Mouse (Mus musculus): ENCODE results near the gene Hs6st1. TPM values are rescaled to one million over a fixed set of nuclear protein-coding genes. Genes with fewer than 3 reads are reported as not detected.
A peak's percentile ranks its signal among the peaks of the same experiment; 100 is the strongest.

Hs6st1 gene
- polyA plus RNA-seq, 1 experiment from 2014 or later = 4.9 TPM

GRCm38 (mm10) chr1:36067201-36067600 lies 999 bp upstream of the Hs6st1 start:
- peak; percentile 11 for DNase-seq (ENCODE audit: low spot score)
- peaks cover 88% of the 10 kb centered on the region for H3K4me1 ChIP-seq
- peaks cover 12% of the 10 kb centered on the region for H3K36me3 ChIP-seq
- H3K9me3 ChIP-seq (replicated peaks) = no peaks in the 10 kb centered on the region
- WGBS = 65% methylated on average over 4 of the region's 4 CpGs
- H3K4me3 ChIP-seq = no peak overlapping the region
- peak overlapping the region; percentile 50; the same call in 1 of the 2 replicates for H3K27ac ChIP-seq (replicated peaks)
- peaks cover 21% of the 10 kb centered on the region for H3K27me3 ChIP-seq (ENCODE audit: low read depth, poor library complexity, severe bottlenecking)

- no peak for DNase-seq (ENCODE audit: low spot score)
- H3K4me1 ChIP-seq = peaks cover 88% of the 10 kb centered on the region
- H3K4me3 ChIP-seq = peak overlapping the region; percentile 83
- H3K36me3 ChIP-seq = peaks cover 16% of the 10 kb centered on the region
- H3K9me3 ChIP-seq (replicated peaks) = no peaks in the 10 kb centered on the region
- peak overlapping the region; percentile 90 for H3K27ac ChIP-seq (replicated peaks)
- peaks cover 21% of the 10 kb centered on the region for H3K27me3 ChIP-seq (ENCODE audit: low read depth, poor library complexity, severe bottlenecking)
- 21% methylated on average over 12 of the region's 12 CpGs for WGBS
Observed at GRCm38 (mm10) chr1:36067611-36068010, 589 bp upstream of the Hs6st1 start.

GRCm38 (mm10) chr1:36068531-36069120 lies 426 bp downstream of the Hs6st1 start:
- under 1% methylated on average over 76 of the region's 76 CpGs for WGBS

GRCm38 (mm10) chr1:36069291-36069771 lies 1.1 kb downstream of the Hs6st1 start:
- peaks cover 86% of the 10 kb centered on the region for H3K4me1 ChIP-seq

More at GRCm38 (mm10) chr1:36068531-36069120, 426 bp downstream of the Hs6st1 start:
- H3K4me1 ChIP-seq = peaks cover 88% of the 10 kb centered on the region
- H3K4me3 ChIP-seq = peak overlapping the region; percentile 83
- peak; percentile 62 for DNase-seq (ENCODE audit: low spot score)
- H3K9me3 ChIP-seq (replicated peaks) = no peaks in the 10 kb centered on the region
- H3K27ac ChIP-seq (replicated peaks) = peak overlapping the region; percentile 90
- H3K27me3 ChIP-seq (ENCODE audit: low read depth, poor library complexity, severe bottlenecking) = peaks cover 21% of the 10 kb centered on the region
- peaks cover 25% of the 10 kb centered on the region for H3K36me3 ChIP-seq

GRCm38 (mm10) chr1:36070190-36070589 lies 2.0 kb downstream of the Hs6st1 start:
- no peak for DNase-seq (ENCODE audit: low spot score)
- H3K4me1 ChIP-seq = peaks cover 85% of the 10 kb centered on the region
- H3K27ac ChIP-seq (replicated peaks) = peak overlapping the region; percentile 90
- peaks cover 39% of the 10 kb centered on the region for H3K36me3 ChIP-seq
- H3K4me3 ChIP-seq = peak overlapping the region; percentile 83
- H3K27me3 ChIP-seq (ENCODE audit: low read depth, poor library complexity, severe bottlenecking) = peaks cover 21% of the 10 kb centered on the region
- no peaks in the 10 kb centered on the region for H3K9me3 ChIP-seq (replicated peaks)
- WGBS = 57% methylated on average over 6 of the region's 6 CpGs

More at GRCm38 (mm10) chr1:36069291-36069771, 1.1 kb downstream of the Hs6st1 start:
- peaks cover 21% of the 10 kb centered on the region for H3K27me3 ChIP-seq (ENCODE audit: low read depth, poor library complexity, severe bottlenecking)
- peak; percentile 21 for DNase-seq (ENCODE audit: low spot score)
- no peaks in the 10 kb centered on the region for H3K9me3 ChIP-seq (replicated peaks)
- H3K36me3 ChIP-seq = peaks cover 30% of the 10 kb centered on the region
- WGBS = 2% methylated on average over 13 of the region's 13 CpGs
- H3K4me3 ChIP-seq = peak overlapping the region; percentile 83
- peak overlapping the region; percentile 90 for H3K27ac ChIP-seq (replicated peaks)

GRCm38 (mm10) chr1:36070740-36071139 lies 2.5 kb downstream of the Hs6st1 start:
- DNase-seq (ENCODE audit: low spot score) = no peak
- 48% methylated on average over 3 of the region's 3 CpGs for WGBS

GRCm38 (mm10) chr1:36071176-36071575 lies 3.0 kb downstream of the Hs6st1 start:
- no peak for DNase-seq (ENCODE audit: low spot score)
- no peak overlapping the region for H3K27ac ChIP-seq (replicated peaks)
- H3K36me3 ChIP-seq = peaks cover 49% of the 10 kb centered on the region
- H3K4me1 ChIP-seq = peaks cover 85% of the 10 kb centered on the region
- peak overlapping the region; percentile 83 for H3K4me3 ChIP-seq
- 85% methylated on average over 7 of the region's 7 CpGs for WGBS
- no peaks in the 10 kb centered on the region for H3K9me3 ChIP-seq (replicated peaks)
- H3K27me3 ChIP-seq (ENCODE audit: low read depth, poor library complexity, severe bottlenecking) = peaks cover 15% of the 10 kb centered on the region

More at GRCm38 (mm10) chr1:36070740-36071139, 2.5 kb downstream of the Hs6st1 start:
- peak overlapping the region; percentile 90 for H3K27ac ChIP-seq (replicated peaks)
- peaks cover 45% of the 10 kb centered on the region for H3K36me3 ChIP-seq
- H3K4me3 ChIP-seq = peak overlapping the region; percentile 83
- no peaks in the 10 kb centered on the region for H3K9me3 ChIP-seq (replicated peaks)
- peaks cover 19% of the 10 kb centered on the region for H3K27me3 ChIP-seq (ENCODE audit: low read depth, poor library complexity, severe bottlenecking)
- peaks cover 85% of the 10 kb centered on the region for H3K4me1 ChIP-seq

- peaks cover 11% of the 10 kb centered on the region for H3K27me3 ChIP-seq (ENCODE audit: low read depth, poor library complexity, severe bottlenecking)
- no peaks in the 10 kb centered on the region for H3K9me3 ChIP-seq (replicated peaks)
- H3K4me1 ChIP-seq = peaks cover 88% of the 10 kb centered on the region
- H3K27ac ChIP-seq (replicated peaks) = no peak overlapping the region
- peak overlapping the region; percentile 83 for H3K4me3 ChIP-seq
- WGBS = 88% methylated on average over 3 of the region's 3 CpGs
- peaks cover 53% of the 10 kb centered on the region for H3K36me3 ChIP-seq
- DNase-seq (ENCODE audit: low spot score) = no peak
Observed at GRCm38 (mm10) chr1:36071611-36072010, 3.4 kb downstream of the Hs6st1 start.

- Histone ChIP-seq H3K27ac (replicated peaks) (no peak overlapping the region), H3K36me3 (peaks cover 66% of the 10 kb centered on the region), H3K27me3 (ENCODE audit: low read depth, poor library complexity, severe bottlenecking) (no peaks in the 10 kb centered on the region), H3K4me3 (peak overlapping the region; percentile 83; the same call in 1 of the 2 replicates), H3K4me1 (peaks cover 92% of the 10 kb centered on the region), H3K9me3 (replicated peaks) (no peaks in the 10 kb centered on the region)
- DNase-seq (ENCODE audit: low spot score) = no peak
- WGBS = 71% methylated on average over 11 of the region's 11 CpGs
Observed at GRCm38 (mm10) chr1:36072588-36073556, 4.7 kb downstream of the Hs6st1 start.

GRCm38 (mm10) chr1:36073566-36073965 lies 5.4 kb downstream of the Hs6st1 start:
- 92% methylated on average over 8 of the region's 8 CpGs for WGBS
- no peaks in the 10 kb centered on the region for H3K27me3 ChIP-seq (ENCODE audit: low read depth, poor library complexity, severe bottlenecking)
- no peak for DNase-seq (ENCODE audit: low spot score)
- H3K9me3 ChIP-seq (replicated peaks) = no peaks in the 10 kb centered on the region
- peaks cover 73% of the 10 kb centered on the region for H3K36me3 ChIP-seq
- H3K4me3 ChIP-seq = peak overlapping the region; percentile 83; the same call in 1 of the 2 replicates
- peaks cover 96% of the 10 kb centered on the region for H3K4me1 ChIP-seq
- no peak overlapping the region for H3K27ac ChIP-seq (replicated peaks)

- 96% methylated on average over 5 of the region's 5 CpGs for WGBS
- H3K4me1 ChIP-seq = peaks cover 90% of the 10 kb centered on the region
Observed at GRCm38 (mm10) chr1:36074197-36074596, 6.0 kb downstream of the Hs6st1 start.

GRCm38 (mm10) chr1:36074968-36075367 lies 6.8 kb downstream of the Hs6st1 start:
- H3K9me3 ChIP-seq (replicated peaks) = no peaks in the 10 kb centered on the region
- H3K4me1 ChIP-seq = peaks cover 83% of the 10 kb centered on the region
- peaks cover 87% of the 10 kb centered on the region for H3K36me3 ChIP-seq
- H3K27ac ChIP-seq (replicated peaks) = no peak overlapping the region
- no peak for DNase-seq (ENCODE audit: low spot score)
- no peaks in the 10 kb centered on the region for H3K27me3 ChIP-seq (ENCODE audit: low read depth, poor library complexity, severe bottlenecking)
- 85% methylated on average over 7 of the region's 7 CpGs for WGBS
- no peak overlapping the region for H3K4me3 ChIP-seq

More at GRCm38 (mm10) chr1:36074197-36074596, 6.0 kb downstream of the Hs6st1 start:
- Histone ChIP-seq H3K36me3 (peaks cover 79% of the 10 kb centered on the region), H3K9me3 (replicated peaks) (no peaks in the 10 kb centered on the region), H3K27ac (replicated peaks) (no peak overlapping the region), H3K4me3 (no peak overlapping the region), H3K27me3 (ENCODE audit: low read depth, poor library complexity, severe bottlenecking) (no peaks in the 10 kb centered on the region)
- no peak for DNase-seq (ENCODE audit: low spot score)
